Mouse (Mus musculus) heart, embryonic 10.5 days (tissue): ENCODE data around the gene Prdm15. TPM values are rescaled to one million over a fixed set of nuclear protein-coding genes. Genes with fewer than 3 reads are reported as not detected.

Experiments
- DNase-seq: peaks from one replicate; pipeline ENCODE4 v3.0.0-alpha.2; 2017; ENCODE audit warnings: low spot score
- H3K27ac ChIP-seq: fragments of 300-500 bp; sonication (generic); 2 replicates; pipeline ENCODE4 v1.5.1; 2016; ENCODE audit warnings: mild to moderate bottlenecking
- H3K27me3 ChIP-seq: fragments of 300-500 bp; sonication (generic); 2 replicates; pipeline ENCODE4 v1.6.1; 2016; ENCODE audit warnings: mild to moderate bottlenecking; ENCODE audit not compliant: poor library complexity, insufficient read depth, severe bottlenecking
- H3K36me3 ChIP-seq: fragments of 300-500 bp; sonication (generic); 2 replicates; pipeline ENCODE4 v1.6.1; 2016; ENCODE audit warnings: mild to moderate bottlenecking, moderate library complexity
- H3K4me1 ChIP-seq: fragments of 300-500 bp; sonication (generic); 2 replicates; pipeline ENCODE4 v1.6.1; 2016; ENCODE audit warnings: mild to moderate bottlenecking
- H3K4me3 ChIP-seq: fragments of 300-500 bp; sonication (generic); 2 replicates; pipeline ENCODE4 v1.5.1; 2016; ENCODE audit warnings: mild to moderate bottlenecking, moderate library complexity
- H3K9me3 ChIP-seq: fragments of 300-500 bp; sonication (generic); 2 replicates; pipeline ENCODE4 v1.6.1; 2016; ENCODE audit warnings: mild to moderate bottlenecking, moderate library complexity
- WGBS: fragments of 180-500 bp; shearing (Covaris S2); methylation state at CpG from one replicate; pipeline ENCODE4 v1.1.7; 2016; 5-methylcytosine and 5-hydroxymethylcytosine counted together
- polyA plus RNA-seq: library from polyadenylated mRNA; unstranded; fragments of >200 nt; fragmentation: Nextera tagmentation; extraction: Ambion mirVana; gene quantifications from 2 replicates; pipeline ENCODE4 v1.2.1, GENCODE M21; 2016

Gene Prdm15
- polyA plus RNA-seq, 1 experiment from 2014 or later = 9.7 TPM

- Histone ChIP-seq H3K4me3 (no peak overlapping the region), H3K27me3 (no peaks in the 10 kb centered on the region), H3K36me3 (peaks cover 12% of the 10 kb centered on the region; the same call in 1 of the 2 replicates), H3K9me3 (no peaks in the 10 kb centered on the region), H3K4me1 (peaks cover 6% of the 10 kb centered on the region; the same call in 1 of the 2 replicates), H3K27ac (no peak overlapping the region)
- no peak for DNase-seq
Measured at GRCm38 (mm10) chr16:97856050-97856449, 4.4 kb upstream of the Prdm15 start.

- Histone ChIP-seq H3K27me3 (no peaks in the 10 kb centered on the region), H3K36me3 (peaks cover 8% of the 10 kb centered on the region), H3K4me1 (peaks cover 26% of the 10 kb centered on the region), H3K4me3 (peak overlapping the region; percentile 93), H3K27ac (peak overlapping the region; percentile 100), H3K9me3 (no peaks in the 10 kb centered on the region)
- WGBS = under 1% methylated on average over 77 of the region's 77 CpGs
- DNase-seq = peak; percentile 93
Measured at GRCm38 (mm10) chr16:97851061-97851740, 449 bp downstream of the Prdm15 start.

- Histone ChIP-seq H3K9me3 (no peaks in the 10 kb centered on the region), H3K4me3 (peak overlapping the region; percentile 93), H3K4me1 (peaks cover 26% of the 10 kb centered on the region), H3K27ac (peak overlapping the region; percentile 100), H3K27me3 (no peaks in the 10 kb centered on the region), H3K36me3 (peaks cover 12% of the 10 kb centered on the region)
- 3% methylated on average over 11 of the region's 11 CpGs for WGBS
- no peak for DNase-seq
Measured at GRCm38 (mm10) chr16:97850667-97851060, 986 bp downstream of the Prdm15 start.

- Histone ChIP-seq H3K4me1 (peaks cover 36% of the 10 kb centered on the region), H3K27me3 (no peaks in the 10 kb centered on the region), H3K9me3 (no peaks in the 10 kb centered on the region), H3K4me3 (no peak overlapping the region), H3K36me3 (peaks cover 15% of the 10 kb centered on the region), H3K27ac (no peak overlapping the region)
- WGBS = 82% methylated on average over 6 of the region's 6 CpGs
- DNase-seq = no peak
Measured at GRCm38 (mm10) chr16:97848832-97849231, 2.8 kb downstream of the Prdm15 start.

GRCm38 (mm10) chr16:97844967-97845937, 6.4 kb downstream of the Prdm15 start:
- Histone ChIP-seq H3K9me3 (no peaks in the 10 kb centered on the region), H3K27ac (peak overlapping the region; percentile 60)
- no peak for DNase-seq

GRCm38 (mm10) chr16:97832154-97832553, 19.5 kb downstream of the Prdm15 start:
- Histone ChIP-seq H3K27me3 (no peaks in the 10 kb centered on the region), H3K4me1 (no peaks in the 10 kb centered on the region), H3K27ac (no peak overlapping the region), H3K9me3 (no peaks in the 10 kb centered on the region), H3K4me3 (no peak overlapping the region), H3K36me3 (peaks cover 95% of the 10 kb centered on the region)
- 90% methylated on average over 3 of the region's 3 CpGs for WGBS
- no peak for DNase-seq

More at GRCm38 (mm10) chr16:97844967-97845937, 6.4 kb downstream of the Prdm15 start:
- H3K4me3 ChIP-seq = no peak overlapping the region
- H3K27me3 ChIP-seq = no peaks in the 10 kb centered on the region
- H3K36me3 ChIP-seq = peaks cover 15% of the 10 kb centered on the region
- H3K4me1 ChIP-seq = peaks cover 28% of the 10 kb centered on the region
- 72% methylated on average over 12 of the region's 12 CpGs for WGBS

GRCm38 (mm10) chr16:97828207-97828606, 23.4 kb downstream of the Prdm15 start:
- Histone ChIP-seq H3K36me3 (peaks cover 67% of the 10 kb centered on the region), H3K9me3 (no peaks in the 10 kb centered on the region), H3K27me3 (no peaks in the 10 kb centered on the region), H3K4me3 (no peak overlapping the region), H3K27ac (no peak overlapping the region), H3K4me1 (no peaks in the 10 kb centered on the region)
- no peak for DNase-seq
- 94% methylated on average over 1 of the region's 1 CpGs for WGBS

- Histone ChIP-seq H3K36me3 (peaks cover 61% of the 10 kb centered on the region), H3K27ac (no peak overlapping the region)
- 92% methylated on average over 6 of the region's 6 CpGs for WGBS
Measured at GRCm38 (mm10) chr16:97823311-97824007, 28.2 kb downstream of the Prdm15 start.

GRCm38 (mm10) chr16:97819532-97819931, 32.1 kb downstream of the Prdm15 start:
- Histone ChIP-seq H3K4me3 (no peak overlapping the region), H3K27me3 (no peaks in the 10 kb centered on the region), H3K4me1 (no peaks in the 10 kb centered on the region), H3K36me3 (peaks cover 74% of the 10 kb centered on the region), H3K9me3 (no peaks in the 10 kb centered on the region), H3K27ac (no peak overlapping the region)
- WGBS = 61% methylated on average over 4 of the region's 4 CpGs
- DNase-seq = no peak

More at GRCm38 (mm10) chr16:97823311-97824007, 28.2 kb downstream of the Prdm15 start:
- no peak overlapping the region for H3K4me3 ChIP-seq
- H3K4me1 ChIP-seq = no peaks in the 10 kb centered on the region
- H3K9me3 ChIP-seq = no peaks in the 10 kb centered on the region
- no peaks in the 10 kb centered on the region for H3K27me3 ChIP-seq
- DNase-seq = no peak

- no peak for DNase-seq
- Histone ChIP-seq H3K4me3 (no peak overlapping the region), H3K27me3 (no peaks in the 10 kb centered on the region), H3K27ac (no peak overlapping the region), H3K4me1 (no peaks in the 10 kb centered on the region), H3K36me3 (peaks cover 91% of the 10 kb centered on the region), H3K9me3 (no peaks in the 10 kb centered on the region)
- WGBS = 97% methylated on average over 1 of the region's 1 CpGs
Measured at GRCm38 (mm10) chr16:97817414-97817813, 34.2 kb downstream of the Prdm15 start.

GRCm38 (mm10) chr16:97815269-97815668, 36.4 kb downstream of the Prdm15 start:
- H3K9me3 ChIP-seq = no peaks in the 10 kb centered on the region
- no peaks in the 10 kb centered on the region for H3K4me1 ChIP-seq
- peaks cover 94% of the 10 kb centered on the region for H3K36me3 ChIP-seq
- no peak overlapping the region for H3K27ac ChIP-seq
- no peak for DNase-seq
- 85% methylated on average over 5 of the region's 5 CpGs for WGBS
- H3K4me3 ChIP-seq = no peak overlapping the region
- no peaks in the 10 kb centered on the region for H3K27me3 ChIP-seq

- no peak for DNase-seq
- H3K36me3 ChIP-seq = peaks cover 94% of the 10 kb centered on the region
- no peaks in the 10 kb centered on the region for H3K9me3 ChIP-seq
- H3K4me3 ChIP-seq = no peak overlapping the region
- 94% methylated on average over 2 of the region's 2 CpGs for WGBS
- no peaks in the 10 kb centered on the region for H3K4me1 ChIP-seq
- H3K27me3 ChIP-seq = no peaks in the 10 kb centered on the region
- no peak overlapping the region for H3K27ac ChIP-seq
Measured at GRCm38 (mm10) chr16:97814060-97814459, 37.6 kb downstream of the Prdm15 start.
